ENCODE assay signal across 26 mouse cellular contexts in the genomic region with DNA sequence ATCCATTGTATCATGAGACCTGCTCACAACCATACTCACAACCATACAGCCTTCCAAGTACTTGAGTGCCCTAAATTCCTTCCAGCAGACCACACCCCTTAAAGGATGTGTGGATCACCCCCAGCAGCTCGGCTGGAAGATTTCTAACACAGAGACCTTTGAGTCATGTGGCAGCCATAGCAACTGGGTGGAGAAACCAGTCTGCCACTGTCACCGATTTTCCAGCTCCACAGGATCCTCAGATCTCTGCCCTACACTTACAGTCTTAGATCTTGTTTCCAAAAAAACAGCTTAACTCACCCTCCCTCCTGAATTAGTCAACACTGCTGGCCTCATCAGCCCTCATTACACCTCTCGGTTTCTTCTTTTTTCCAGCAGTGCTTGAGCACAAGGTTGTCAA.
DNase-seq lines count a peak whose midpoint lies in the region; ATAC-seq and TF ChIP-seq lines count a peak whose summit lies in the region.
"Had no signal": no experiment of that assay in that cellular context is flagged by ENCODE, and none has a peak within 500 bp of the region (broad histone marks: within the 10 kb centered on the region; RNA-seq: fewer than 3 reads in every experiment).

No protein-coding gene starts in this region.

- no peak for TF ChIP-seq CTCF in hindbrain, postnatal 0 days (IDR thresholded peaks at IDR 0.05; ENCODE audit: low read depth)
- TF ChIP-seq CTCF in midbrain, postnatal 0 days (IDR thresholded peaks at IDR 0.05), result no peak

- no peaks in the 10 kb centered on the region for H3K4me1 ChIP-seq in hindbrain, postnatal 0 days (ENCODE audit: insufficient read depth, low read length)
- peaks cover 7% of the 10 kb centered on the region; the same call in 1 of the 2 replicates for H3K4me1 ChIP-seq in hindbrain, embryonic 12.5 days
- no peaks in the 10 kb centered on the region for H3K4me1 ChIP-seq in midbrain, postnatal 0 days (ENCODE audit: insufficient read depth, low read length)
- H3K4me1 ChIP-seq in midbrain, embryonic 14.5 days (ENCODE audit: control insufficient read depth, insufficient read depth, low read length), result 0 out of 2 replicates have a peak, but pooled peaks cover 4% of the 10 kb centered on the region
- H3K4me1 ChIP-seq: neural tube, embryonic 13.5 days had no signal

- WGBS in hindbrain, postnatal 0 days, result 22% methylated on average over 3 of the region's 3 CpGs
- WGBS in hindbrain, embryonic 12.5 days, result 25% methylated on average over 3 of the region's 3 CpGs
- WGBS in midbrain, postnatal 0 days, result 28% methylated on average over 3 of the region's 3 CpGs
- WGBS in midbrain, embryonic 14.5 days, result 40% methylated on average over 3 of the region's 3 CpGs

- H3K36me3 ChIP-seq in hindbrain, postnatal 0 days (ENCODE audit: insufficient read depth, low read length), result no peaks in the 10 kb centered on the region
- no peaks in the 10 kb centered on the region for H3K36me3 ChIP-seq in hindbrain, embryonic 12.5 days
- no peaks in the 10 kb centered on the region for H3K36me3 ChIP-seq in midbrain, postnatal 0 days (ENCODE audit: insufficient read depth, low read length)
- no peaks in the 10 kb centered on the region for H3K36me3 ChIP-seq in midbrain, embryonic 14.5 days (ENCODE audit: control insufficient read depth, insufficient read depth, low read length)
- H3K36me3 ChIP-seq: embryonic facial prominence, embryonic 12.5 days; limb, embryonic 12.5 days; neural tube, embryonic 13.5 days; stomach, embryonic 15.5 days had no signal

- no peak overlapping the region for H3K9ac ChIP-seq in hindbrain, postnatal 0 days (replicated peaks; ENCODE audit: low read length)
- no peak overlapping the region for H3K9ac ChIP-seq in hindbrain, embryonic 12.5 days
- no peak overlapping the region for H3K9ac ChIP-seq in midbrain, postnatal 0 days (replicated peaks; ENCODE audit: low read length, poor library complexity, severe bottlenecking)
- no peak overlapping the region for H3K9ac ChIP-seq in midbrain, embryonic 14.5 days (replicated peaks; ENCODE audit: low read length)
- H3K9ac ChIP-seq: embryonic facial prominence, embryonic 12.5 days; forebrain, postnatal 0 days; limb, embryonic 12.5 days; liver, postnatal 0 days; neural tube, embryonic 13.5 days; stomach, embryonic 15.5 days had no signal

- 0 out of 2 replicates have a peak, but pooled peaks have one; percentile 32 for ATAC-seq in hindbrain, postnatal 0 days
- ATAC-seq in hindbrain, embryonic 12.5 days (ENCODE audit: low FRiP score), result no peak
- ATAC-seq in midbrain, postnatal 0 days (ENCODE audit: low FRiP score), result no peak
- no peak for ATAC-seq in midbrain, embryonic 14.5 days (ENCODE audit: low FRiP score, low TSS enrichment)
- ATAC-seq: forebrain, postnatal 0 days; liver, postnatal 0 days had no signal

- H3K4me2 ChIP-seq in hindbrain, postnatal 0 days (ENCODE audit: low read depth, low read length), result no peak overlapping the region
- H3K4me2 ChIP-seq in hindbrain, embryonic 12.5 days (replicated peaks), result no peak overlapping the region
- no peak overlapping the region for H3K4me2 ChIP-seq in midbrain, postnatal 0 days (ENCODE audit: low read depth, low read length, poor library complexity, severe bottlenecking)
- H3K4me2 ChIP-seq in midbrain, embryonic 14.5 days (ENCODE audit: low read length), result no peak overlapping the region
- H3K4me2 ChIP-seq: embryonic facial prominence, embryonic 12.5 days; heart, embryonic 11.5 days; limb, embryonic 12.5 days; liver, embryonic 11.5 days; midbrain, embryonic 11.5 days; neural tube, embryonic 13.5 days; stomach, embryonic 15.5 days had no signal

- DNase-seq in hindbrain, postnatal 0 days (ENCODE audit: low spot score), result no peak
- peak; percentile 7 for DNase-seq in midbrain, postnatal 0 days (ENCODE audit: low spot score)
- no peak for DNase-seq in midbrain, embryonic 14.5 days
- peak; percentile 21 for DNase-seq in ZHBTc4 (ENCODE audit: low read depth, low spot score)
- DNase-seq in testis, postnatal 10 days (ENCODE audit: low spot score), result no peak
- no peak for DNase-seq in spleen, adult 12 weeks (ENCODE audit: low spot score)
- DNase-seq: adrenal gland, postnatal 25 days; cerebellum, adult 9-10 months; forebrain, postnatal 0 days; gastrocnemius, postnatal 14 days; heart, adult 11 months; kidney, adult 11 months; kidney, postnatal 36 days; layer of hippocampus, postnatal 36 days; liver, postnatal 0 days; lung, postnatal 14 days; right cerebral cortex, adult 18-20 months; right cerebral cortex, postnatal 4 days had no signal

- no peaks in the 10 kb centered on the region for H3K27me3 ChIP-seq in hindbrain, postnatal 0 days (ENCODE audit: insufficient read depth, low read length)
- no peaks in the 10 kb centered on the region for H3K27me3 ChIP-seq in hindbrain, embryonic 12.5 days
- H3K27me3 ChIP-seq in midbrain, postnatal 0 days (ENCODE audit: insufficient read depth, low read length), result no peaks in the 10 kb centered on the region
- H3K27me3 ChIP-seq in midbrain, embryonic 14.5 days (ENCODE audit: control insufficient read depth, insufficient read depth, low read length), result no peaks in the 10 kb centered on the region
- H3K27me3 ChIP-seq: embryonic facial prominence, embryonic 12.5 days; limb, embryonic 12.5 days; neural tube, embryonic 13.5 days; stomach, embryonic 15.5 days had no signal

- no peak overlapping the region for H3K27ac ChIP-seq in hindbrain, postnatal 0 days
- H3K27ac ChIP-seq in hindbrain, embryonic 12.5 days, result no peak overlapping the region
- H3K27ac ChIP-seq in midbrain, postnatal 0 days (ENCODE audit: low read depth, low read length), result no peak overlapping the region
- no peak overlapping the region for H3K27ac ChIP-seq in midbrain, embryonic 14.5 days (replicated peaks; ENCODE audit: low read depth, low read length)
- H3K27ac ChIP-seq: embryonic facial prominence, embryonic 12.5 days; limb, embryonic 12.5 days; neural tube, embryonic 13.5 days; stomach, embryonic 15.5 days had no signal

- no peak overlapping the region for H3K4me3 ChIP-seq in hindbrain, postnatal 0 days (ENCODE audit: low read length)
- H3K4me3 ChIP-seq in hindbrain, embryonic 12.5 days, result no peak overlapping the region
- no peak overlapping the region for H3K4me3 ChIP-seq in midbrain, postnatal 0 days (ENCODE audit: low read depth, low read length)
- no peak overlapping the region for H3K4me3 ChIP-seq in midbrain, embryonic 14.5 days (replicated peaks; ENCODE audit: low read depth, low read length)
- H3K4me3 ChIP-seq: embryonic facial prominence, embryonic 12.5 days; limb, embryonic 12.5 days; neural tube, embryonic 13.5 days; stomach, embryonic 15.5 days had no signal

- no peaks in the 10 kb centered on the region for H3K9me3 ChIP-seq in hindbrain, postnatal 0 days (ENCODE audit: low read length)
- H3K9me3 ChIP-seq in hindbrain, embryonic 12.5 days (replicated peaks), result no peaks in the 10 kb centered on the region
- H3K9me3 ChIP-seq in midbrain, postnatal 0 days (ENCODE audit: low read length), result no peaks in the 10 kb centered on the region
- H3K9me3 ChIP-seq in midbrain, embryonic 14.5 days (ENCODE audit: control insufficient read depth, low read length), result no peaks in the 10 kb centered on the region
- H3K9me3 ChIP-seq: embryonic facial prominence, embryonic 12.5 days; limb, embryonic 12.5 days; neural tube, embryonic 13.5 days; stomach, embryonic 15.5 days had no signal

Comparison
In these comparisons a context has a peak if more than half of its experiments do, and no peak if none do; other contexts are left out.
1. DNase-seq: peak in midbrain, postnatal 0 days (single experiment) and ZHBTc4 (single experiment); none in hindbrain, postnatal 0 days (single experiment), midbrain, embryonic 14.5 days (single experiment), testis, postnatal 10 days (single experiment) and spleen, adult 12 weeks (single experiment).